Mouse (Mus musculus) cerebellum, adult 11 months (tissue): ENCODE data around the gene Hmgn2.
"Not testable (repeated sequence)": the region's sequence is repeated elsewhere in the genome, so short reads cannot be mapped to it uniquely, and the experiment has no call there.

Experiments
- DNase-seq: peaks from one replicate; pipeline ENCODE4 v3.0.0; 2022

The Hmgn2 gene

GRCm38 (mm10) chr4:133918093-133918825 lies 50.2 kb downstream of the Hmgn2 start:
- not testable (repeated sequence) for DNase-seq
